Comparison of ENCODE assay signal across 15 mouse cellular contexts in genomic region chr7:111174393-111175124, GRCm38 (mm10).
A peak's percentile ranks its signal among the peaks of the same experiment; 100 is the strongest.
DNase-seq lines count a peak whose midpoint lies in the region; ATAC-seq and TF ChIP-seq lines count a peak whose summit lies in the region.
"Had no signal": no experiment of that assay in that cellular context is flagged by ENCODE, and none has a peak within 500 bp of the region (broad histone marks: within the 10 kb centered on the region; RNA-seq: fewer than 3 reads in every experiment).

No protein-coding gene starts in this region.

- 55% methylated on average over 9 of the region's 9 CpGs for WGBS in lung, embryonic 14.5 days
- 80% methylated on average over 9 of the region's 9 CpGs for WGBS in embryonic facial prominence, embryonic 15.5 days
- 64% methylated on average over 9 of the region's 9 CpGs for WGBS in limb, embryonic 13.5 days
- WGBS in forebrain, embryonic 13.5 days: 84% methylated on average over 9 of the region's 9 CpGs

- H3K27ac ChIP-seq in lung, embryonic 14.5 days (ENCODE audit: low read depth): no peak overlapping the region
- H3K27ac ChIP-seq in embryonic facial prominence, embryonic 15.5 days (replicated peaks): 0 out of 2 replicates have a peak overlapping the region, but pooled peaks have one; percentile 7
- peak overlapping the region; percentile 7; the same call in 1 of the 2 replicates for H3K27ac ChIP-seq in limb, embryonic 13.5 days
- no peak overlapping the region for H3K27ac ChIP-seq in forebrain, embryonic 13.5 days
- H3K27ac ChIP-seq: forebrain, embryonic 15.5 days; liver, embryonic 12.5 days; macrophage; midbrain, embryonic 13.5 days had no signal

- DNase-seq in gastrocnemius, adult 18-20 months (ENCODE audit: low spot score): peak; percentile 54
- DNase-seq in gastrocnemius, postnatal 4 days (ENCODE audit: low spot score in 2 of 2): no peak
- peak; percentile 49 for DNase-seq in lung, embryonic 14.5 days
- DNase-seq in lung, postnatal 10 days: no peak
- no peak for DNase-seq in MN1 (ENCODE audit: low spot score)
- DNase-seq: B cell, adult 2 months; cerebellum, adult 11 months; right cerebral cortex, postnatal 14 days had no signal

- no peak for TF ChIP-seq CTCF in lung, embryonic 14.5 days (IDR thresholded peaks at IDR 0.05; ENCODE audit: low read depth)

- H3K4me2 ChIP-seq in lung, embryonic 14.5 days: no peak overlapping the region
- H3K4me2 ChIP-seq in embryonic facial prominence, embryonic 15.5 days (replicated peaks): no peak overlapping the region
- H3K4me2 ChIP-seq in limb, embryonic 13.5 days (replicated peaks): no peak overlapping the region
- H3K4me2 ChIP-seq in forebrain, embryonic 13.5 days: no peak overlapping the region
- H3K4me2 ChIP-seq: forebrain, embryonic 15.5 days; liver, embryonic 12.5 days; midbrain, embryonic 13.5 days had no signal

- no peaks in the 10 kb centered on the region for H3K27me3 ChIP-seq in lung, embryonic 14.5 days (ENCODE audit: insufficient read depth, low read length)
- H3K27me3 ChIP-seq in embryonic facial prominence, embryonic 15.5 days: no peaks in the 10 kb centered on the region
- no peaks in the 10 kb centered on the region for H3K27me3 ChIP-seq in limb, embryonic 13.5 days
- no peaks in the 10 kb centered on the region for H3K27me3 ChIP-seq in forebrain, embryonic 13.5 days
- H3K27me3 ChIP-seq: forebrain, embryonic 15.5 days; liver, embryonic 12.5 days; midbrain, embryonic 13.5 days had no signal

- H3K4me1 ChIP-seq in lung, embryonic 14.5 days (ENCODE audit: insufficient read depth): peaks cover 3% of the 10 kb centered on the region; the same call in 1 of the 2 replicates
- H3K4me1 ChIP-seq in embryonic facial prominence, embryonic 15.5 days: peaks cover 6% of the 10 kb centered on the region
- peaks cover 6% of the 10 kb centered on the region for H3K4me1 ChIP-seq in limb, embryonic 13.5 days
- peaks cover 3% of the 10 kb centered on the region for H3K4me1 ChIP-seq in forebrain, embryonic 13.5 days

- H3K4me3 ChIP-seq in lung, embryonic 14.5 days (ENCODE audit: low read depth, low read length): no peak overlapping the region
- H3K4me3 ChIP-seq in embryonic facial prominence, embryonic 15.5 days (replicated peaks): no peak overlapping the region
- H3K4me3 ChIP-seq in limb, embryonic 13.5 days: no peak overlapping the region
- no peak overlapping the region for H3K4me3 ChIP-seq in forebrain, embryonic 13.5 days
- H3K4me3 ChIP-seq: forebrain, embryonic 15.5 days; liver, embryonic 12.5 days; midbrain, embryonic 13.5 days had no signal

- no peak overlapping the region for H3K9ac ChIP-seq in lung, embryonic 14.5 days
- H3K9ac ChIP-seq in embryonic facial prominence, embryonic 15.5 days: no peak overlapping the region
- no peak overlapping the region for H3K9ac ChIP-seq in limb, embryonic 13.5 days
- H3K9ac ChIP-seq in forebrain, embryonic 13.5 days: no peak overlapping the region
- H3K9ac ChIP-seq: forebrain, embryonic 15.5 days; liver, embryonic 12.5 days; midbrain, embryonic 13.5 days had no signal

- ATAC-seq in lung, embryonic 14.5 days (ENCODE audit: insufficient read depth): peak; percentile 64
- no peak for ATAC-seq in embryonic facial prominence, embryonic 15.5 days (ENCODE audit: insufficient number of reproducible peaks, low FRiP score, low TSS enrichment, low read depth)
- peak; percentile 62 for ATAC-seq in limb, embryonic 13.5 days (ENCODE audit: low FRiP score, low read depth)
- ATAC-seq in forebrain, embryonic 13.5 days: no peak
- ATAC-seq: forebrain, embryonic 15.5 days; liver, embryonic 12.5 days; midbrain, embryonic 13.5 days had no signal

- no peaks in the 10 kb centered on the region for H3K36me3 ChIP-seq in lung, embryonic 14.5 days (ENCODE audit: insufficient read depth)
- no peaks in the 10 kb centered on the region for H3K36me3 ChIP-seq in embryonic facial prominence, embryonic 15.5 days
- H3K36me3 ChIP-seq in limb, embryonic 13.5 days: no peaks in the 10 kb centered on the region
- no peaks in the 10 kb centered on the region for H3K36me3 ChIP-seq in forebrain, embryonic 13.5 days (ENCODE audit: poor library complexity, severe bottlenecking)
- H3K36me3 ChIP-seq: forebrain, embryonic 15.5 days; liver, embryonic 12.5 days; midbrain, embryonic 13.5 days had no signal

- no peaks in the 10 kb centered on the region for H3K9me3 ChIP-seq in lung, embryonic 14.5 days (ENCODE audit: low read depth, low read length)
- no peaks in the 10 kb centered on the region for H3K9me3 ChIP-seq in embryonic facial prominence, embryonic 15.5 days (replicated peaks)
- H3K9me3 ChIP-seq in limb, embryonic 13.5 days: no peaks in the 10 kb centered on the region
- no peaks in the 10 kb centered on the region for H3K9me3 ChIP-seq in forebrain, embryonic 13.5 days (replicated peaks)
- H3K9me3 ChIP-seq: forebrain, embryonic 15.5 days; liver, embryonic 12.5 days; midbrain, embryonic 13.5 days had no signal

Comparison
In these comparisons a context has a peak if more than half of its experiments do, and no peak if none do; other contexts are left out.
1. DNase-seq: peak in gastrocnemius, adult 18-20 months (single experiment) and lung, embryonic 14.5 days (single experiment); none in gastrocnemius, postnatal 4 days (0 of 2), lung, postnatal 10 days (single experiment) and MN1 (single experiment).
2. ATAC-seq: peak in lung, embryonic 14.5 days (single experiment) and limb, embryonic 13.5 days (single experiment); none in embryonic facial prominence, embryonic 15.5 days (single experiment) and forebrain, embryonic 13.5 days (single experiment).
3. H3K27ac ChIP-seq: peak in embryonic facial prominence, embryonic 15.5 days (single experiment) and limb, embryonic 13.5 days (single experiment); none in lung, embryonic 14.5 days (single experiment) and forebrain, embryonic 13.5 days (single experiment).